Mouse (Mus musculus): Measurements from ENCODE around the gene Iqgap2. TPM values are rescaled to one million over a fixed set of nuclear protein-coding genes. Genes with fewer than 3 reads are reported as not detected.

Gene Iqgap2
- total and polyA plus RNA-seq, 3 experiments, result 0.08 to 0.14 (median 0.11) TPM

GRCm38 (mm10) chr13:95608416-95609087 is 283.2 kb downstream of the Iqgap2 start:
- Histone ChIP-seq H3K4me3 (replicated peaks in 1 of 3; ENCODE audit: low read depth in 2 of 3, low read length in 2 of 3, poor library complexity in 1 of 3) (no peak overlapping the region), H3K79me2 (replicated peaks; ENCODE audit: control insufficient read depth, extremely low read depth, insufficient read depth, poor library complexity, severe bottlenecking) (no peaks in the 10 kb centered on the region), H3K36me3 (replicated peaks in 1 of 2; ENCODE audit: control insufficient read depth in 1 of 2, insufficient read depth in 1 of 2, low read length in 1 of 2) (no peaks in the 10 kb centered on the region), H3K4me1 (ENCODE audit: control insufficient read depth in 1 of 2, insufficient read depth in 2 of 2) (no peaks in the 10 kb centered on the region), H3K4me2 (ENCODE audit: insufficient read depth, low read depth, poor library complexity, severe bottlenecking) (no peak overlapping the region), H3K27me3 (replicated peaks) (peaks cover 13% of the 10 kb centered on the region), H3K9ac (ENCODE audit: insufficient read depth, low read depth) (no peak overlapping the region), H3K27ac (ENCODE audit: insufficient read depth, low read depth) (no peak overlapping the region), H3K9me3 (replicated peaks; ENCODE audit: low read length) (no peaks in the 10 kb centered on the region)
- dilution Hi-C loops (cut with MboI; ENCODE audit: extremely low pct_ligation_motif_present, extremely low pct_unique_long_range_greater_than_20kb, low sequenced_read_pairs) (no loop called here), in situ Hi-C loops (cut with MboI; ENCODE audit: low pct_ligation_motif_present, low pct_unique_long_range_greater_than_20kb, low sequenced_read_pairs) (no loop called here)
- DNase-seq (ENCODE audit: extremely low read depth), result no peak
- TF ChIP-seq ZMIZ1 (IDR thresholded peaks at IDR 0.05; ENCODE audit: low read depth, low read length) (no peak), CHD1 (IDR thresholded peaks at IDR 0.05; ENCODE audit: low read depth, low read length) (no peak), POLR2AphosphoS2 (IDR thresholded peaks at IDR 0.05; ENCODE audit: low read depth, low read length) (no peak), BHLHE40 (IDR thresholded peaks at IDR 0.05; ENCODE audit: low read depth, low read length) (no peak), EP300 (IDR thresholded peaks at IDR 0.05; ENCODE audit: low read length) (no peak), MAFK (IDR thresholded peaks at IDR 0.05; ENCODE audit: insufficient replicate concordance, low read length) (no peak), RAD21 (IDR thresholded peaks at IDR 0.05; ENCODE audit: low read depth, low read length) (no peak), IRF4 (IDR thresholded peaks at IDR 0.05; ENCODE audit: low read depth, low read length) (no peak), E2F4 (IDR thresholded peaks at IDR 0.05; ENCODE audit: insufficient replicate concordance, low read depth, low read length) (no peak), TCF12 (IDR thresholded peaks at IDR 0.05; ENCODE audit: low read depth, low read length) (no peak), SMC3 (IDR thresholded peaks at IDR 0.05; ENCODE audit: low read depth, low read length) (no peak), NRF1 (IDR thresholded peaks at IDR 0.05; ENCODE audit: low read depth, low read length) (no peak), MEF2A (IDR thresholded peaks at IDR 0.05; ENCODE audit: borderline replicate concordance, low read depth, low read length) (no peak), RCOR1 (conservative IDR thresholded peaks at IDR 0.05; ENCODE audit: low read depth, low read length) (no peak)

GRCm38 (mm10) chr13:95607019-95607418 is 284.7 kb downstream of the Iqgap2 start:
- DNase-seq (ENCODE audit: extremely low read depth), result no peak
- in situ Hi-C loops (cut with MboI; ENCODE audit: low pct_ligation_motif_present, low pct_unique_long_range_greater_than_20kb, low sequenced_read_pairs), result no loop called here
- Histone ChIP-seq H3K9ac (ENCODE audit: insufficient read depth, low read depth) (no peak overlapping the region), H3K27ac (ENCODE audit: insufficient read depth, low read depth) (no peak overlapping the region), H3K4me1 (ENCODE audit: control insufficient read depth in 1 of 2, insufficient read depth in 2 of 2) (no peaks in the 10 kb centered on the region), H3K27me3 (replicated peaks) (peaks cover 11% of the 10 kb centered on the region), H3K79me2 (replicated peaks; ENCODE audit: control insufficient read depth, extremely low read depth, insufficient read depth, poor library complexity, severe bottlenecking) (no peaks in the 10 kb centered on the region), H3K4me2 (ENCODE audit: insufficient read depth, low read depth, poor library complexity, severe bottlenecking) (no peak overlapping the region), H3K9me3 (replicated peaks; ENCODE audit: low read length) (no peaks in the 10 kb centered on the region), H3K36me3 (replicated peaks in 1 of 2; ENCODE audit: control insufficient read depth in 1 of 2, insufficient read depth in 1 of 2, low read length in 1 of 2) (no peaks in the 10 kb centered on the region), H3K4me3 (replicated peaks in 1 of 3; ENCODE audit: low read depth in 2 of 3, low read length in 2 of 3, poor library complexity in 1 of 3) (no peak overlapping the region)
- TF ChIP-seq PAX5 (IDR thresholded peaks at IDR 0.05; ENCODE audit: low read length) (no peak), ZMIZ1 (IDR thresholded peaks at IDR 0.05; ENCODE audit: low read depth, low read length) (no peak), JUND (conservative IDR thresholded peaks at IDR 0.05; ENCODE audit: low read depth, low read length) (no peak), USF2 (conservative IDR thresholded peaks at IDR 0.05; ENCODE audit: low read depth, low read length) (no peak), MAFK (IDR thresholded peaks at IDR 0.05; ENCODE audit: insufficient replicate concordance, low read length) (no peak), ZC3H11A (IDR thresholded peaks at IDR 0.05; ENCODE audit: low read depth, low read length) (no peak), NRF1 (IDR thresholded peaks at IDR 0.05; ENCODE audit: low read depth, low read length) (no peak), BHLHE40 (IDR thresholded peaks at IDR 0.05; ENCODE audit: low read depth, low read length) (no peak), TBP (conservative IDR thresholded peaks at IDR 0.05; ENCODE audit: low read depth, low read length) (no peak)
- dilution Hi-C loops (cut with MboI; ENCODE audit: extremely low pct_ligation_motif_present, extremely low pct_unique_long_range_greater_than_20kb, low sequenced_read_pairs), result no loop called here
